Mouse (Mus musculus): ENCODE measurements around the gene Tnfaip2. TPM values are rescaled to one million over a fixed set of nuclear protein-coding genes. Genes with fewer than 3 reads are reported as not detected.

Gene Tnfaip2
- polyA plus RNA-seq, 1 experiment: 16.4 TPM

DNA sequence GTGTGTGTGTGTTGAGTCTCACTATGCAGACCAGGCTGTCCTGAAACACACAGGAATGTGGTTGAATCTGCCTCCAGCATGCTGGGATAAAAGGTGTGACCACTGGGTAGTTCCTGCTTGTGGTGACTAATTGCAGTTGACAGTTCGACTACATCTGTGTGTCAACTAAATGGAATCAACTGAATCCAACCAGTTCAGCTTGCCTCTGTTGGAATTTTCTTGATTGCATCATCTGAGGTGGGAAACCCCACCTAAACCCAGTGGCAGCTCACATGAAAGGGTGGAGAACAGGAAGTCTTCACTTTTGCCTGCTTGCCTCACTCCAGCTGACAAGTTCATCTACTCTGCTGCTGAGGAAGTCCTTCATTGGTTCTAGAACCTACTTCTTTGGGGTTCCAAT lies 28.9 kb downstream of the Tnfaip2 start:
- 33% methylated on average over 1 of the region's 1 CpGs for whole genome bisulfite sequencing
- no peak overlapping the region for H3K27ac ChIP-seq (ENCODE audit: insufficient read depth, low read depth, low read length)
- no peaks in the 10 kb centered on the region for H3K36me3 ChIP-seq (ENCODE audit: control insufficient read depth, insufficient read depth, low read length)
- TF ChIP-seq CTCF (IDR thresholded peaks at IDR 0.05; ENCODE audit: extremely low read depth, insufficient read length, insufficient replicate concordance, low read depth, low read length) (no peak), POLR2A (IDR thresholded peaks at IDR 0.05; ENCODE audit: low read depth, low read length) (no peak)
- no peaks in the 10 kb centered on the region for H3K27me3 ChIP-seq (ENCODE audit: control insufficient read depth, insufficient read depth, low read length)
- no peaks in the 10 kb centered on the region; the same call in 1 of the 2 replicates for H3K4me1 ChIP-seq (ENCODE audit: control insufficient read depth, insufficient read depth, insufficient read length, low read length)
- no peak overlapping the region for H3K4me3 ChIP-seq (ENCODE audit: low read depth, low read length)

GRCm38 (mm10) chr12:111471721-111472120 lies 29.5 kb downstream of the Tnfaip2 start:
- WGBS: 54% methylated on average over 3 of the region's 3 CpGs
- no peak for TF ChIP-seq CTCF (IDR thresholded peaks at IDR 0.05; ENCODE audit: extremely low read depth, insufficient read length, insufficient replicate concordance, low read depth, low read length)
- no peak for TF ChIP-seq POLR2A (IDR thresholded peaks at IDR 0.05; ENCODE audit: low read depth, low read length)

GRCm38 (mm10) chr12:111472886-111473285 lies 30.6 kb downstream of the Tnfaip2 start:
- no peaks in the 10 kb centered on the region; the same call in 1 of the 2 replicates for H3K4me1 ChIP-seq (ENCODE audit: control insufficient read depth, insufficient read depth, insufficient read length, low read length)
- H3K36me3 ChIP-seq (ENCODE audit: control insufficient read depth, insufficient read depth, low read length): no peaks in the 10 kb centered on the region
- H3K4me3 ChIP-seq (ENCODE audit: low read depth, low read length): no peak overlapping the region
- 59% methylated on average over 5 of the region's 5 CpGs for WGBS
- no peaks in the 10 kb centered on the region; the same call in none of the 2 replicates for H3K27me3 ChIP-seq (ENCODE audit: control insufficient read depth, insufficient read depth, low read length)
- TF ChIP-seq CTCF (IDR thresholded peaks at IDR 0.05; ENCODE audit: extremely low read depth, insufficient read length, insufficient replicate concordance, low read depth, low read length) (no peak), POLR2A (IDR thresholded peaks at IDR 0.05; ENCODE audit: low read depth, low read length) (no peak)
- no peak overlapping the region for H3K27ac ChIP-seq (ENCODE audit: insufficient read depth, low read depth, low read length)

More at GRCm38 (mm10) chr12:111471721-111472120, 29.5 kb downstream of the Tnfaip2 start:
- Histone ChIP-seq H3K27me3 (ENCODE audit: control insufficient read depth, insufficient read depth, low read length) (no peaks in the 10 kb centered on the region; the same call in 1 of the 2 replicates), H3K4me1 (ENCODE audit: control insufficient read depth, insufficient read depth, insufficient read length, low read length) (no peaks in the 10 kb centered on the region; the same call in 1 of the 2 replicates), H3K27ac (ENCODE audit: insufficient read depth, low read depth, low read length) (no peak overlapping the region), H3K4me3 (ENCODE audit: low read depth, low read length) (no peak overlapping the region), H3K36me3 (ENCODE audit: control insufficient read depth, insufficient read depth, low read length) (no peaks in the 10 kb centered on the region)

DNA sequence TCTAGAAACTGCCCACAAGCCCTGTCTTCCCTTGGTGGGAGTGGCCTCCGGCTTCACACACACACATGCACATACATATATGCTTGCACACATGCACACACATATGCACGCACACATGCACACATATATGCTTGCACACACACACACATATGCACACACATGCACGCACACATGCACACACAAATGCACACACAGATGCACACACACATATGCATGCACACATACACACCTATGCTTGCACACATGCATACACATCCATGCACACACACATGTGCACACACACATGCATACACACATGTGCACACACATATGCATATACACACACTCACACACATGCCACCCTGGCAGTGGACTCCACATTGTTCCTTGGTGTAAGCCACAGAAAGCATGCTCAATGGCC lies 32.1 kb downstream of the Tnfaip2 start:
- H3K4me3 ChIP-seq (ENCODE audit: low read depth, low read length): no peak overlapping the region
- WGBS: 94% methylated on average over 3 of the region's 3 CpGs
- no peaks in the 10 kb centered on the region; the same call in none of the 2 replicates for H3K27me3 ChIP-seq (ENCODE audit: control insufficient read depth, insufficient read depth, low read length)
- H3K27ac ChIP-seq (ENCODE audit: insufficient read depth, low read depth, low read length): no peak overlapping the region
- no peaks in the 10 kb centered on the region for H3K36me3 ChIP-seq (ENCODE audit: control insufficient read depth, insufficient read depth, low read length)
- no peaks in the 10 kb centered on the region; the same call in 1 of the 2 replicates for H3K4me1 ChIP-seq (ENCODE audit: control insufficient read depth, insufficient read depth, insufficient read length, low read length)
- TF ChIP-seq POLR2A (IDR thresholded peaks at IDR 0.05; ENCODE audit: low read depth, low read length) (no peak), CTCF (IDR thresholded peaks at IDR 0.05; ENCODE audit: extremely low read depth, insufficient read length, insufficient replicate concordance, low read depth, low read length) (no peak)

- H3K27me3 ChIP-seq (ENCODE audit: control insufficient read depth, insufficient read depth, low read length): no peaks in the 10 kb centered on the region; the same call in none of the 2 replicates
- no peak overlapping the region for H3K27ac ChIP-seq (ENCODE audit: insufficient read depth, low read depth, low read length)
- no peak overlapping the region for H3K4me3 ChIP-seq (ENCODE audit: low read depth, low read length)
- H3K4me1 ChIP-seq (ENCODE audit: control insufficient read depth, insufficient read depth, insufficient read length, low read length): no peaks in the 10 kb centered on the region; the same call in 1 of the 2 replicates
- no peak for TF ChIP-seq POLR2A (IDR thresholded peaks at IDR 0.05; ENCODE audit: low read depth, low read length)
- no peak for TF ChIP-seq CTCF (IDR thresholded peaks at IDR 0.05; ENCODE audit: extremely low read depth, insufficient read length, insufficient replicate concordance, low read depth, low read length)
- no peaks in the 10 kb centered on the region for H3K36me3 ChIP-seq (ENCODE audit: control insufficient read depth, insufficient read depth, low read length)
- WGBS: 48% methylated on average over 8 of the region's 8 CpGs
These were observed 32.8 kb downstream of the Tnfaip2 start for GRCm38 (mm10) chr12:111474893-111475643.

DNA sequence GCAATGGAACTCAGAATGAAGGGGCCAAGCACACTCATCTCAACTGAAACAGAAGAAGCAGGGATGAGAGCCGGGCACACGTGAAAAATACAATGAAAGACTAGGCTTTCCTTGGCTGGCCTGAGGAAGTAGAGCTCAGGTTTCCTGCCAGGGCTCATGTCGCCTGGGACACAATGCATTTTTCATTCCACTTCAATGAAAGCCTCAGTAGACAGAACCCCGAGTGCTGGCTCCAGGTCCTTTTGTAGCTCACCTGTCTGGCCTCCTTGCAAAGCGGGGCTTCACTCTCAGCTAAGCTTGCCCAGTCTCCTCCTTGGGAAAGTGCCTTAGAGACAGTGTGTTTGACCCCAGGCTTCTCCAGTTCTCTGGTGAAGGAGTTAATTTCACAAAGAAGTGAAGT lies 36.7 kb downstream of the Tnfaip2 start:
- H3K4me3 ChIP-seq (ENCODE audit: low read depth, low read length): no peak overlapping the region
- H3K27me3 ChIP-seq (ENCODE audit: control insufficient read depth, insufficient read depth, low read length): no peaks in the 10 kb centered on the region; the same call in none of the 2 replicates
- TF ChIP-seq POLR2A (IDR thresholded peaks at IDR 0.05; ENCODE audit: low read depth, low read length) (no peak), CTCF (IDR thresholded peaks at IDR 0.05; ENCODE audit: extremely low read depth, insufficient read length, insufficient replicate concordance, low read depth, low read length) (no peak)
- WGBS: 70% methylated on average over 5 of the region's 5 CpGs
- H3K36me3 ChIP-seq (ENCODE audit: control insufficient read depth, insufficient read depth, low read length): no peaks in the 10 kb centered on the region
- H3K4me1 ChIP-seq (ENCODE audit: control insufficient read depth, insufficient read depth, insufficient read length, low read length): no peaks in the 10 kb centered on the region; the same call in 1 of the 2 replicates
- H3K27ac ChIP-seq (ENCODE audit: insufficient read depth, low read depth, low read length): no peak overlapping the region

DNA sequence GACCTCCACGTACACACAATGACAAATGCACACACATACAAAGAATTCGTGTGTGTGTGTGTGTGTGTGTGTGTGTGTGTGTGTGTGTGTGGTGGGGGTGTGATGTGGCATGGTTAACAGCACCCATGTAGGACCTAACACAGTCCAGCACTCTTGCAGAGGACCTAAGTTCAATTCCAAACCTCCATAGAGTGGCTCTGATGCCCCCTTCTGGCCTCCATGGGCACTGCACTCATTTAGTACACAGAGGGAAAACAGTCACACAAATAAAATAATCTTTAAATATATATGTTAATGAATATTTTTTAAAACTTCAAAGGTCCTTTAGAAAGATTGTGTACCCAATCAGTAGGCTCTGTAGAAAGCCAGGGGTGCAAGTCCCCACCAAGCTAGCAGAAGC lies 37.6 kb downstream of the Tnfaip2 start:
- no peaks in the 10 kb centered on the region for H3K36me3 ChIP-seq (ENCODE audit: control insufficient read depth, insufficient read depth, low read length)
- no peak overlapping the region for H3K27ac ChIP-seq (ENCODE audit: insufficient read depth, low read depth, low read length)
- no peaks in the 10 kb centered on the region for H3K4me1 ChIP-seq (ENCODE audit: control insufficient read depth, insufficient read depth, insufficient read length, low read length)
- H3K27me3 ChIP-seq (ENCODE audit: control insufficient read depth, insufficient read depth, low read length): peaks cover 5% of the 10 kb centered on the region
- TF ChIP-seq CTCF (IDR thresholded peaks at IDR 0.05; ENCODE audit: extremely low read depth, insufficient read length, insufficient replicate concordance, low read depth, low read length) (peak; percentile 32; the same call in 1 of the 2 replicates), POLR2A (IDR thresholded peaks at IDR 0.05; ENCODE audit: low read depth, low read length) (no peak)
- WGBS: 77% methylated on average over 2 of the region's 2 CpGs
- no peak overlapping the region for H3K4me3 ChIP-seq (ENCODE audit: low read depth, low read length)

All from small intestine, adult 2 months (tissue).